Mouse (Mus musculus) limb, embryonic 14.5 days (tissue): ENCODE measurements around the gene Zfp459. TPM values are rescaled to one million over a fixed set of nuclear protein-coding genes. Genes with fewer than 3 reads are reported as not detected.
"Not testable (repeated sequence)": the region's sequence is repeated elsewhere in the genome, so short reads cannot be mapped to it uniquely, and the experiment has no call there.

Experiments
- ATAC-seq: fragments of 200-750 bp; cut with Nextera tagmentation; 2 replicates; pipeline ENCODE4 v1.8.0; 2017; ENCODE audit warnings: low read depth, moderate number of reproducible peaks, moderate TSS enrichment; ENCODE audit not compliant: low FRiP score
- DNase-seq: peaks from one replicate; pipeline ENCODE4 v3.0.0-alpha.2; 2015; ENCODE audit warnings: low spot score
- H3K27ac ChIP-seq: fragments of 300-500 bp; sonication (generic); replicated peaks from 2 replicates; pipeline ENCODE4 v1.5.1; 2014; ENCODE audit warnings: low read depth, mild to moderate bottlenecking, low read length, moderate library complexity, mixed read lengths
- H3K27me3 ChIP-seq: fragments of 300-500 bp; sonication (generic); 2 replicates; pipeline ENCODE4 v1.6.1; 2014; ENCODE audit warnings: low read length, mixed read lengths; ENCODE audit not compliant: control insufficient read depth, insufficient read depth
- H3K36me3 ChIP-seq: fragments of 300-500 bp; sonication (generic); 2 replicates; pipeline ENCODE4 v1.6.1; 2014; ENCODE audit warnings: mild to moderate bottlenecking, low read length, moderate library complexity, mixed read lengths; ENCODE audit not compliant: control insufficient read depth, insufficient read depth
- H3K4me1 ChIP-seq: fragments of 300-500 bp; sonication (generic); 2 replicates; pipeline ENCODE4 v1.6.1; 2014; ENCODE audit warnings: antibody characterized with exemption, low read length, mixed read lengths; ENCODE audit not compliant: control insufficient read depth, insufficient read depth
- H3K4me2 ChIP-seq: fragments of 300-500 bp; sonication (generic); replicated peaks from 2 replicates; pipeline ENCODE4 v1.6.1; 2014; ENCODE audit warnings: low read depth, mild to moderate bottlenecking, low read length, moderate library complexity; ENCODE audit not compliant: severe bottlenecking
- H3K4me3 ChIP-seq: fragments of 300-500 bp; sonication (generic); replicated peaks from 2 replicates; pipeline ENCODE4 v1.5.1; 2014; ENCODE audit warnings: low read length
- H3K9ac ChIP-seq: fragments of 300-500 bp; sonication (generic); 2 replicates; pipeline ENCODE4 v1.6.1; 2014; ENCODE audit warnings: mild to moderate bottlenecking, low read depth, low read length, moderate library complexity; ENCODE audit not compliant: severe bottlenecking
- H3K9me3 ChIP-seq: fragments of 300-500 bp; sonication (generic); 2 replicates; pipeline ENCODE4 v1.6.1; 2016; ENCODE audit warnings: low read length; ENCODE audit not compliant: control insufficient read depth
- POLR2A ChIP-seq: fragments of 200-500 bp; IDR thresholded peaks from 2 replicates; pipeline ENCODE4 v1.8.0; 2012; ENCODE audit warnings: inconsistent platforms, mild to moderate bottlenecking, moderate library complexity, borderline replicate concordance; ENCODE audit not compliant: insufficient read depth, insufficient read length; ENCODE audit errors: extremely low read depth
- WGBS: fragments of 180-500 bp; shearing (Covaris S2); extraction: QIAGEN DNeasy Blood & Tissue Kit; methylation state at CpG from one replicate; pipeline ENCODE4 v1.1.7; 2014; 5-methylcytosine and 5-hydroxymethylcytosine counted together
- polyA plus RNA-seq, 2 experiments: library from polyadenylated mRNA; depleted of rRNA in 1 of 2; stranded (reverse) in 1 of 2; unstranded in 1 of 2; fragments of >200 nt; fragmentation: Nextera tagmentation in 1 of 2; extraction: Ambion mirVana in 1 of 2; gene quantifications; 2 replicates each; pipeline versions ENCODE4 v1.2.1 to v1.2.3; 2012 to 2014

Gene Zfp459
- polyA plus RNA-seq, 2 experiments: 0.72 to 1.2 TPM

GRCm38 (mm10) chr13:67428116-67428515 is 6.9 kb upstream of the Zfp459 start:
- Histone ChIP-seq H3K4me3 (no peak overlapping the region), H3K4me1 (no peaks in the 10 kb centered on the region), H3K27me3 (no peaks in the 10 kb centered on the region), H3K27ac (no peak overlapping the region), H3K4me2 (no peak overlapping the region), H3K9ac (no peak overlapping the region), H3K36me3 (no peaks in the 10 kb centered on the region), H3K9me3 (no peaks in the 10 kb centered on the region)
- DNase-seq: no peak
- TF ChIP-seq POLR2A: no peak
- no peak for ATAC-seq
- WGBS: 64% methylated on average over 3 of the region's 3 CpGs

- ATAC-seq, H3K4me1 ChIP-seq, H3K9ac ChIP-seq, DNase-seq, H3K4me2 ChIP-seq, H3K27me3 ChIP-seq, H3K27ac ChIP-seq, H3K9me3 ChIP-seq, H3K36me3 ChIP-seq, H3K4me3 ChIP-seq: not testable (repeated sequence)
Observed at GRCm38 (mm10) chr13:67425699-67426098, 4.5 kb upstream of the Zfp459 start.

DNA sequence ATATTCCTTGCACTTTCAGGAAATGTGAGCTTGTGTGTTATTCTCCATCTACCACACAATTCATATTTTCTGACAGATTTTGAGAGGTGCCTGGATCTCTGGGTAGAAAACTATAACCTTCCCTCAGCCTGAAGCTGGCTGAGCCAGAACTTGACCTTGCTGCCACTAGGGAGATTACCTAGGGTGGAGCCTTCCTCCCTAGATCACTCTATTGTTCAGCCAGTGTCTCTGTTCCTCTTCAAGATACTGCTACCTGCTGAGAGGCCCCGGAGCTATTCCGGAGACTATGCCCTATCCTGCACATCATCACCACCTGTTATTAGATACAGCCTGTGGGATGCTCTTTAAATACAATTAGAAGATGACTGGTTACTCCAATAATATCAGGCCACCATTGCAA is 1.3 kb upstream of the Zfp459 start:
- H3K4me2 ChIP-seq, H3K36me3 ChIP-seq, ATAC-seq, H3K4me1 ChIP-seq, H3K9me3 ChIP-seq, H3K27ac ChIP-seq, H3K4me3 ChIP-seq, DNase-seq, H3K9ac ChIP-seq, H3K27me3 ChIP-seq: not testable (repeated sequence)
- 92% methylated on average over 2 of the region's 2 CpGs for WGBS

DNA sequence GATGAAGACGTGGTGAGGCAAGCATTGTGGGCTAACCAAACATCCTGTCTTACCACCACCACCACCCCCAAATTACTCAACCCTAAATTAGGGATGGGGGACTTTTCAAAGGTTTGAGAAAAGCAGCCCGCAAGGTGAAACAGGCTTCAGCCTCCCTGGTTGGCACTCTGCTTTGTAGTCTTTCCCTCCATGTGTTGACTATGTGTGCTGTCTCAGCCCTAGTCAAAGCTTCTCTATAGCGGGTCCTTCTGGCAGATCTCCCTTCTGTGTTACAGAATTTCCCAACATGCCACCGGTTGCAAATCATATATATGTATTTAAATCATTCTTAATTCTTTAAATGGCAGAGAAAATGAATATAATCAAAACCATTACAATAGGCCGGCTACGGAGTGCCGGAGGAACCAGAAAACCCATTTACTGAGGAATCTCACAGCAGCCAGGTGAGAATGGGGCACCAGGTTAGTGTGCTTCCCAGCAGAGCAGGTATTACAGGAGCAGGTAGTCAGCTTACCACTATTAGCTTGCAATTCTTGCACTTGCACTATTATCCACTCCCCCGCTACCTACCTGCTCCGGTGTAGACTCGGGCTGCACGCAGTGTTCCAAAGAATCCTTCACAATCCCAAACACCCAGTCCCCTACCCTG is 536 bp downstream of the Zfp459 start:
- Histone ChIP-seq H3K9ac (peak overlapping the region; percentile 58), H3K27me3 (no peaks in the 10 kb centered on the region), H3K4me3 (peak overlapping the region; percentile 53), H3K9me3 (no peaks in the 10 kb centered on the region), H3K27ac (no peak overlapping the region), H3K4me2 (peak overlapping the region; percentile 64), H3K36me3 (no peaks in the 10 kb centered on the region), H3K4me1 (0 out of 2 replicates have a peak, but pooled peaks cover 4% of the 10 kb centered on the region)
- ATAC-seq (no peak), DNase-seq (no peak)
- WGBS: 31% methylated on average over 11 of the region's 11 CpGs
- no peak for TF ChIP-seq POLR2A

DNA sequence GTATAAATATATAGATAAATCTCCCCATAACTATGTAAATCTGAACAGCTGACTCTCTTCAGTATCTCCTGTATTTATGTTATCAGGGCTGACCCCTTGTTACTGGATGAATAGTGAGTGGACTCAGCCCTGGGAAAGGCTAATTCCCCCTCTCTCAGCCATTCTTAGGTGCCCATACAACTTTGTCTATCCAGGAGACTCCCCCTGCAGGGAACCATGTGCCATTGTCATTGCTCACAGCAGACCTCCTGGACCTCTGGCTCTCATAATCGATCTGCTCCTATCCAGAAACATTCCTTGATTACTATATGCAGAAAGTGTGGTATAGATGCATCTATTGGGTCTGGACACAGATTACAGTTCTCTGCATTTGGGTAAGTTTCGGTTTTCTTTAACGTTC is 4.4 kb downstream of the Zfp459 start:
- no peak for TF ChIP-seq POLR2A
- WGBS: 82% methylated on average over 3 of the region's 3 CpGs
- H3K27me3 ChIP-seq: no peaks in the 10 kb centered on the region
- no peak overlapping the region for H3K4me2 ChIP-seq
- 0 out of 2 replicates have a peak, but pooled peaks cover 4% of the 10 kb centered on the region for H3K4me1 ChIP-seq
- ATAC-seq: no peak
- DNase-seq: no peak
- no peak overlapping the region for H3K4me3 ChIP-seq
- no peak overlapping the region for H3K9ac ChIP-seq
- no peaks in the 10 kb centered on the region for H3K9me3 ChIP-seq
- no peak overlapping the region for H3K27ac ChIP-seq
- H3K36me3 ChIP-seq: no peaks in the 10 kb centered on the region

- H3K27me3 ChIP-seq: no peaks in the 10 kb centered on the region
- no peak overlapping the region for H3K4me3 ChIP-seq
- H3K4me2 ChIP-seq: no peak overlapping the region
- no peak overlapping the region for H3K9ac ChIP-seq
- ATAC-seq: no peak
- H3K27ac ChIP-seq: no peak overlapping the region
- H3K36me3 ChIP-seq: no peaks in the 10 kb centered on the region
- 0 out of 2 replicates have a peak, but pooled peaks cover 1% of the 10 kb centered on the region for H3K4me1 ChIP-seq
- 93% methylated on average over 6 of the region's 6 CpGs for WGBS
- TF ChIP-seq POLR2A: no peak
- no peak for DNase-seq
- H3K9me3 ChIP-seq: no peaks in the 10 kb centered on the region
Observed at GRCm38 (mm10) chr13:67415759-67416158, 5.5 kb downstream of the Zfp459 start.

DNA sequence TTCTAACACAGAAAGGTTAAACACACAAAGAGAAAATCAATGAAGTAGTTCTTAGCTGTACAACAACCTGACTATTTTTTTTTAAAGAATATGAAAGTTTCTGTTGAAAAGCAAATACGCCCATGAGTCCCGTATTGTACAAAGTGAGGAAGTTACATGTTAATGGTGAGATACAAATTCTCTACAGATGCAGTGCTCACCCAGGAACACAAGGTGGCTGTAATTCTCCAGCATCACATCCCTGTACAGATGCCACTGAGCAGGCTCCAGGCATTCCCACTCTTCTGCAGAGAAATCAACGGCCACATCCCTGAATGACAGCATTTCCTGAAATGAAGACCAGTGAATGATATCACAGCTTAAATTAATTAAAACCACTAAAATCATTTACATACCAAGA is 7.6 kb downstream of the Zfp459 start:
- WGBS: 74% methylated on average over 3 of the region's 3 CpGs
- H3K27me3 ChIP-seq, H3K4me1 ChIP-seq: not testable (repeated sequence)

More for the DNA sequence above, 7.6 kb downstream of the Zfp459 start:
- H3K27ac ChIP-seq, H3K9ac ChIP-seq, H3K4me3 ChIP-seq, ATAC-seq, H3K36me3 ChIP-seq, H3K4me2 ChIP-seq, H3K9me3 ChIP-seq, DNase-seq: not testable (repeated sequence)
